Mouse (Mus musculus): ENCODE results near the gene Neurl4.
A peak's percentile ranks its signal among the peaks of the same experiment; 100 is the strongest.

DNA sequence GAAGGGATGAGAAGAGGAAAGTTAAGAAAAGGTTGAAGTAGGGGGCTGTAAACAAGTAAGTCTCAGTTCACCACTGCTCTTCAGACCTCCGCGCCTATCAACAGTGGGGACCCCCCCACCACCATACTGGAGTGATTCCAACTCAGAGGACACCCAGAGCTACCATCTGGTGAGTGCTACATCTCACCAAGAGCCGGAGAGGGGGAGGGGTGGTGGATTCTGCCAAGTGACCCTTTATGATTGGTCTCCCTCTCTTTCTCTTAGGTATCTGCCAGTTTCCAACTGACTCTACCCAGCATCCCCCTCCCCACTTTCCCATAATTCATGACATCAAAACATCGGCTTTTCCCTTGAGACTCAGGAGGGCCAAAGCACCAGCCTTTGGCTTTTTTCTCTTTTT, 40.1 kb downstream of the Neurl4 start:
- TF ChIP-seq EP300 (IDR thresholded peaks at IDR 0.05; ENCODE audit: insufficient read depth, low read depth, low read length) = no peak
- TF ChIP-seq POLR2A (IDR thresholded peaks at IDR 0.05; ENCODE audit: insufficient read depth, low read depth, low read length) = peak; percentile 14; the same call in 1 of the 2 replicates
- TF ChIP-seq CTCF (IDR thresholded peaks at IDR 0.05) = no peak
